Mouse (Mus musculus): ENCODE measurements around the gene Polr2e.
A peak's percentile ranks its signal among the peaks of the same experiment; 100 is the strongest.

Polr2e gene

GRCm38 (mm10) chr10:80015583-80015982 is 24.0 kb downstream of the Polr2e start:
- no peak for DNase-seq

GRCm38 (mm10) chr10:80014484-80015290 is 24.9 kb downstream of the Polr2e start:
- DNase-seq: no peak

GRCm38 (mm10) chr10:80013609-80014008 is 26.0 kb downstream of the Polr2e start:
- no peak for DNase-seq

DNA sequence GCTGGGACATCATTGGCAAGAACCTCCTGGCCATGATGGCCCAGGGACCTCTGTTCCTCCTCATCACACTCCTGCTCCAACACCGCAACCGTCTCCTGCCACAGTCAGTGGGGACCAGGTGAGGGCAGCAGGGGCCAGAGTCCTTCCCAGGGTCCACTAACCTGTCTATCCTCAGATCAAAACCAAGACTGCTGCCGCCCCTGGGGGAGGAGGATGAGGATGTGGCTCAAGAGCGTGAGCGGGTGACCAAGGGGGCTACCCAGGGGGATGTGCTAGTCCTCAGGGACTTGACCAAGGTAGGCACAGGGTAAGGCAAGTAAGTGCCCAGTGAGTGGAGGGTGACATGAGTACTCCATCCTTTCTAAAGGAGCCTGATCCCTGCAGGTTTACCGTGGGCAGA is 27.9 kb downstream of the Polr2e start:
- DNase-seq: no peak

DNA sequence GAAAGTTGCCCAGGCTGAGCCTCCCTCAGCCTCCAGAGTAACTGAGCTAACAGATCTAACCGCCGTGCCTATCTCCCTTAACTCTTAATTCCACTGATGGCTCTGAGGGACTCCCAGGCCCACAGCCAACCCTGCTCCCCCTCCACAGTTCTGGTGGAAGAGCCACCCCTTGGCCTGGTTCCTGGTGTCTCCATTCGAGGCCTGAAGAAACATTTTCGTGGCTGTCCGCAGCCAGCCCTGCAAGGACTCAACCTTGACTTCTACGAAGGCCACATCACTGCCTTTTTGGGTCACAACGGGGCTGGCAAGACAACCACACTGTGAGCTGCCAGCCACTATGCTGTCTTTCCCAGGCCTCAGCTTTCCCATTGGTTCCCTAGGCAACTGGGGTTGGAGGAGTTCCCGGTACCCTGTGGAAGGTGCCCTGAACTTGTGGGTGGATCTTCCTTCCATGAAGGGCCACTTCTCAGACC is 35.3 kb downstream of the Polr2e start:
- DNase-seq: no peak

DNA sequence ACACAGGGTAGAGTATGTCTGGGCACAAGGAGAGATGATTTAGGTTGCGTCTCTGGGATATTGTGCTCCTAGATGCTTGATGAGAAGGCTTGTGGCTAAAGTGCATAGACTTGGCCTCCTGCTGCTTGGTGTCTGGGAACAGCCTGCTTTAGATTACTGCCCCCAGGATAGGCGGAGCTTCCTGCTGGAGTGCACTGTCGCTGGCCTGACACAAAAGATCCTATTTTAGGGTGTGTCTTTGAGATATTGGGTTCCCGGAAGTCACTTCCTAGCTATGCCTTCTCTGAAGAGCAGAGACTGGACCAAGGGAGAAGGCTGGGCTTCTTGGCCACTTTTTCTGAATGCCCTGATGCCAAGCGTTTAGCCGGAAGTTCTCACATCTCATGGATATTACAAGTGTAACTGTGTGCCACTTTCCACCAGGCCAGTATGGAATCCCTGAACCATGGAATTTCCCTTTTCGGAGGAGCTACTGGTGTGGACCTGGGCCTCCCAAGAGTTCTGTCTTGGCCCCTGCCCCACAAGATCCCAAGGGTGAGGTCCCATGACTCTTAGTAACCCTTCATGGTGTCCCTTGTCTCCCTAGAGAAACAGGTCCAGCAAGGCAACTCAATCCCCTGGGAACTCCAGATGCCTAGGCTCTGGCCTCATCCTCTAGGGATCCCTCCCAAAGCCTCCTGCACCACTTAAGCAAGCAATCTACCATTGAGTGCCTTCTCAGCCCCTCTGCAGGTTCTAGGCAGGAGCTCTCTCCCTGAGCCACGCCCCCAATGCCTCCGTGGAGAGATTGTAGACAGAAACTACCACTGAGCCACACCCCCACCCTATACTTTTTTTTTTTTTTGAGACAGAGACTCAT is 36.0 kb downstream of the Polr2e start:
- DNase-seq: no peak

DNA sequence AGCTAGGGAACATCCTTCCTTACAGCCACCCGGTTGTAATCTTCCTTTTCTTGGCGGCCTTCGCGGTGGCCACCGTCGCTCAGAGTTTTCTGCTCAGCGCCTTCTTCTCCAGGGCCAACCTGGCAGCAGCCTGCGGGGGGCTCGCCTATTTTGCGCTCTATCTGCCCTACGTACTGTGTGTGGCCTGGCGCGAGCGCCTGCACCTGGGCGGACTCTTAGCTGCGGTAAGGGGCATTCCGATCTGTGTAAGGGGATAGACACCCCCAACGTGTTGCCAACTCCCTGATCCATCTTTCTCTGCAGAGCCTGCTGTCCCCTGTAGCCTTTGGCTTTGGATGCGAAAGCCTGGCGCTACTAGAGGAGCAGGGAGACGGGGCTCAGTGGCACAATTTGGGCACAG is 36.8 kb downstream of the Polr2e start:
- no peak for DNase-seq

DNA sequence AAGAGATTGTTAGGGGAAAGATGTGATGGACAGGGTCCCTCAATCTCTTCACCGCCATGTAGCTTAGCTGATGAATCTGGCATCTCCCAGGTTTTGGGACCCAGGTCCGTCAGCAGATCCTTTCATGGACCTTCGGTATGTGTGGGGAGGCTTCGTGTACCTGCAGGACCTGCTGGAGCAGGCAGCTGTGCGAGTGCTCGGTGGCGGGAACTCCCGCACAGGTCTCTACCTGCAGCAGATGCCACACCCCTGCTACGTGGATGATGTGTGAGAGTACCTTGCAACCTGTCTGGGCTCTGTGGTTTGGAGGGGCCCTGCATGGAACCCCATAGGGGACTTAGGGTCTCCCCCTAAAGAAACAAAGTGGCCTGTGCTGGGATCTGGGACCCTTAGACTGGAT is 37.6 kb downstream of the Polr2e start:
- no peak for DNase-seq

GRCm38 (mm10) chr10:79997819-79998218 is 41.8 kb downstream of the Polr2e start:
- DNase-seq: no peak

GRCm38 (mm10) chr10:79997034-79997760 is 42.4 kb downstream of the Polr2e start:
- peak; percentile 71 to 85 for DNase-seq

DNA sequence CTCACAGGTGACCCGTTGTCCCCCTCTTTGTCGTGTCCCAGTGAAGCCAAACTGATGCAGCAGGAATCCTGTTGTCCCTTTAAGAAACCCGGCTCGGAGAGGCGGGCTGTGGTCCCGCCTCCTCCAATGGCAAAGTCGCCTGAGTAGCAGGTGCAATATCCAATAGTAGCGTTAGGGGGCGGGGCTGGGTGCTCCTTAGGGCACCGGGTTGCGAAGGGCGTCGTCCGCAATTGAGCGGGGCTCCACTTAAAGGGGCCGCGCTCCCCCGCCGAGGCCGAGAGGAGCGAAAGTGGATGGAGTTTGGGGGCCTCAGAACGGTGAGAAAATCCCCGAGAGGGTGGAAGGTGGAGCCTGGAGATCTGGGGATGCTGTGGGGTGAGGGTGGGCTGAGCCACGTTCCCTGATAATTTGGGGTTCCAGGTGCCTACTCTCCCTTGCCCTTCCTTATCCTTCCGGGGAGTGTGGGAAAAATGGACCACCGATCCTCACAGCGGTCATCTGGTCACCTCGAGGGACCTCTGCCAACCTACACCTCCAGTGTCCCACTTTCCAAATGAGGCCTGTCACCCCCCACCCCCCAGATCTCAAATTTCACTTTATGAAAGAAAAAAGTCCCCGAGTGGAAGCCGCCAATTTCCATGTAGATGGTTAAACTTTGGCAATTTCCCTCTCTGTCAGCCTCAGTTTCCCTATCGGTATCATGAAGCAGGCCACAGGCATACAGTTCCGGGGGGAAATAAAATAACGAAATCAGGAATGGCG is 43.1 kb downstream of the Polr2e start, which contains the start of gene Abca7:
Gene Abca7, plus strand, starts transcription at position 223 of the 762 bp plus-strand sequence.
- peak; percentile 97 to 99 for DNase-seq

- DNase-seq: no peak
Observed at GRCm38 (mm10) chr10:79995636-79996035, 44.0 kb downstream of the Polr2e start.

GRCm38 (mm10) chr10:79994397-79995115 is 45.0 kb downstream of the Polr2e start:
- peak; percentile 65 to 68 for DNase-seq

- DNase-seq: no peak
Observed at GRCm38 (mm10) chr10:79991548-79991947, 48.0 kb downstream of the Polr2e start.

GRCm38 (mm10) chr10:79991099-79991498 is 48.5 kb downstream of the Polr2e start:
- no peak for DNase-seq

GRCm38 (mm10) chr10:79989870-79990269 is 49.7 kb downstream of the Polr2e start:
- peak; percentile 41 to 61 for DNase-seq

GRCm38 (mm10) chr10:79989272-79989786 is 50.3 kb downstream of the Polr2e start:
- DNase-seq: no peak

GRCm38 (mm10) chr10:79988506-79989271 is 50.9 kb downstream of the Polr2e start, which contains the start of gene Cnn2:
Cnn2 (plus strand) TSS chr10:79988584.
- DNase-seq: peak; percentile 68 to 85

DNA sequence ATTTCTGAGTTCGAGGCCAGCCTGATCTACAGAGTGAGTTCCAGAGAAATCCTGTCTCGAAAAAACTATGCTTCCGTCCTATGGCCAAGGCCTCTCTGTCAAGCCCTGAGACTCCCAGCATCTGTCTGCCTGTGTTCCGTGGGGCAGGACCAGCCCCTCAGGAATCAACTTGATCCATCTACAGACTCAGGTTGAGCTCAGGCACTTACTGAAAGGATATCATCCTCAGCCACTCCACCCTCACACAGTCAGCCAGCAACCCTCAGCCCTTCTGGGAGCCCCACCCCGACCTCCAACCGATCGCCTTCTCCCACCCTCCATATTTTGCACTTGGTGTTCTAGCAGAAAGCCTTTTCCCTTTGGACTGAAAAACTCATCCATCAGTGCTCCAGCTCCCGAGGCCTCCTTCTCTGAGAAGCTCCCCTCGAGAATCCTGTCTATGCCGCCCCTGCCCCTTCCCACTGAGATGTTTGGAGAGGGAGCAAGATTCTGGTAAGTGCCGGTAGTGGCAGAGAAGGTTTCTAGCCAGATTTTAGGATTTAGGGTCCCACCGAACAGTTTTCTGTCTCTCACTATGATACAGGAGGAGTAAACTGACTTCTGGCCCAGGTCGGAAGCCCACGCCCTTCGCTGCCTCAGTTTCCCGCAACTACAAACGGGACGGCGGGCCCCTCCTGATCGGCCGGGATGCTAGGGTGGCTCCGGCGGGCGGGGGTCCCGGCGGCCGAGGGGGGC is 51.7 kb downstream of the Polr2e start:
- DNase-seq: no peak

DNA sequence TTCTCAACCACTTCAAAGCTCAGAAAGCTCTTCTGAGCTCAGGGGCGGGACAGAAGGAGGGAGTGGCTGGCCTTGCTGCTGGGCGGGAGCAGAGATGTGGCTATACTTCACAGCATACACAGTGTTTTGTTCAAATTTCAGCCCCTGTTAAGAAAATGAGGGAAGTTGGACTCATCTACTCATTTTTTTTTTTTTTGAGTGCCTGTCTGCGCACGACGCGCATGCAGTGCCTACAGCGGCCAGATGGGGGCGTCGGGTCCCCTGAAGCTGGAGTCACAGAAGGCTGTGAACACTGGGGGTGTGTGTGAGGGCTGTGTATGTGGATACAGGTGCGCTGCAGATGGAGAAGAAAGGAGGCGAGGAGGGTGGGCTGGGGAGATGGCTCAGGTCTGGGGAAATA is 52.6 kb downstream of the Polr2e start:
- DNase-seq: peak; percentile 88 to 91

All from kidney, postnatal 25 days (tissue).